Mouse (Mus musculus) kidney, postnatal 0 days (tissue): ENCODE data around the gene Aif1l. TPM values are rescaled to one million over a fixed set of nuclear protein-coding genes. Genes with fewer than 3 reads are reported as not detected.
A peak's percentile ranks its signal among the peaks of the same experiment; 100 is the strongest.
"Not testable (repeated sequence)": the region's sequence is repeated elsewhere in the genome, so short reads cannot be mapped to it uniquely, and the experiment has no call there.

Experiments
- ATAC-seq: fragments of 200-750 bp; cut with Nextera tagmentation; replicated peaks from 2 replicates; pipeline ENCODE4 v1.8.0; 2017; ENCODE audit warnings: low read depth, moderate number of reproducible peaks, moderate TSS enrichment, moderate library complexity; ENCODE audit not compliant: low FRiP score
- DNase-seq: peaks from one replicate; pipeline ENCODE4 v3.0.0-alpha.2; 2016; ENCODE audit warnings: low spot score
- H3K27ac ChIP-seq: fragments of 300-500 bp; sonication (generic); 2 replicates; pipeline ENCODE4 v1.5.1; 2014; ENCODE audit warnings: mild to moderate bottlenecking
- H3K27me3 ChIP-seq: fragments of 300-500 bp; sonication (generic); 2 replicates; pipeline ENCODE4 v1.6.1; 2014; ENCODE audit warnings: low read length, mixed read lengths; ENCODE audit not compliant: insufficient read depth
- H3K36me3 ChIP-seq: fragments of 300-500 bp; sonication (generic); 2 replicates; pipeline ENCODE4 v1.6.1; 2014; ENCODE audit warnings: low read length, mixed read lengths; ENCODE audit not compliant: insufficient read depth
- H3K4me1 ChIP-seq: fragments of 300-500 bp; sonication (generic); replicated peaks from 2 replicates; pipeline ENCODE4 v1.6.1; 2014; ENCODE audit warnings: antibody characterized with exemption, low read length, mixed read lengths; ENCODE audit not compliant: insufficient read depth
- H3K4me2 ChIP-seq: fragments of 300-500 bp; sonication (generic); 2 replicates; pipeline ENCODE4 v1.6.1; 2014; ENCODE audit warnings: mild to moderate bottlenecking, low read length, moderate library complexity, mixed read lengths
- H3K4me3 ChIP-seq: fragments of 300-500 bp; sonication (generic); replicated peaks from 2 replicates; pipeline ENCODE4 v1.5.1; 2014; ENCODE audit warnings: low read depth, low read length
- H3K9ac ChIP-seq: fragments of 300-500 bp; sonication (generic); 2 replicates; pipeline ENCODE4 v1.6.1; 2014; ENCODE audit warnings: low read depth, low read length
- H3K9me3 ChIP-seq: fragments of 300-500 bp; sonication (generic); replicated peaks from 2 replicates; pipeline ENCODE4 v1.6.1; 2016; ENCODE audit warnings: low read length, inconsistent platforms, mixed read lengths
- CTCF ChIP-seq: IDR thresholded peaks from 2 replicates; pipeline ENCODE4 v1.5.1; 2016; ENCODE audit warnings: antibody characterized with exemption, low read depth, mild to moderate bottlenecking, moderate library complexity
- WGBS: fragments of 180-500 bp; shearing (Covaris S2); extraction: QIAGEN DNeasy Blood & Tissue Kit; methylation state at CpG from one replicate; pipeline ENCODE4 v1.1.7; 2014; 5-methylcytosine and 5-hydroxymethylcytosine counted together
- polyA plus RNA-seq: library from polyadenylated mRNA; unstranded; fragments of >200 nt; fragmentation: Nextera tagmentation; extraction: Ambion mirVana; gene quantifications from 2 replicates; pipeline ENCODE4 v1.2.1, GENCODE M21; 2015

Aif1l gene
- polyA plus RNA-seq, 1 experiment from 2014 or later, result 129 TPM

DNA sequence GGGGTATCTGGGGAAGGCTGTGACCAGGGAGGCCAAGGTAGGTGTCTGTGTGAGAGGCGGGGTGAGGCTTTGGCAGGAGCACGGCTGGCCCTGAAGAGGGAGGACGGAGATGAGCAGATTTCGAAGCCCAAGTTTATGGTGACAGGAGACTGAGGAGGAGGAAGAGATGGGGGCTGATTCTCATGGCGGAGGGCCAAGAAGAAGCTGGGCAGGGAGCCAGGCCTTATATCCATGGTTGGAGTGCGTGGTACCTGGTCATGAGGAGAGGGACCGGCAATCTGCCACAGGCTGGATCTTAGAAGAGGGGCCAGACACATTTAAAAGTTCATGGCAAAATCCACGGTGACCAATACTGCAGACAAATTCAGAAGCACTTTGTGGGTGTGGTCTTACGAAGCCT lies 43.5 kb upstream of the Aif1l start:
- H3K4me1 ChIP-seq, result no peaks in the 10 kb centered on the region
- H3K4me2 ChIP-seq, result no peak overlapping the region
- H3K27me3 ChIP-seq, result no peaks in the 10 kb centered on the region
- no peak overlapping the region for H3K9ac ChIP-seq
- WGBS, result 60% methylated on average over 9 of the region's 9 CpGs
- ATAC-seq (no peak), DNase-seq (no peak)
- no peak overlapping the region for H3K27ac ChIP-seq
- no peaks in the 10 kb centered on the region for H3K36me3 ChIP-seq
- no peaks in the 10 kb centered on the region for H3K9me3 ChIP-seq
- no peak overlapping the region for H3K4me3 ChIP-seq
- no peak for TF ChIP-seq CTCF

- no peaks in the 10 kb centered on the region for H3K27me3 ChIP-seq
- DNase-seq, result no peak
- no peak overlapping the region for H3K4me2 ChIP-seq
- no peak overlapping the region for H3K4me3 ChIP-seq
- peak; percentile 81 for TF ChIP-seq CTCF
- no peaks in the 10 kb centered on the region for H3K4me1 ChIP-seq
- no peaks in the 10 kb centered on the region for H3K36me3 ChIP-seq
- H3K9me3 ChIP-seq, result no peaks in the 10 kb centered on the region
- ATAC-seq, result no peak
- no peak overlapping the region for H3K9ac ChIP-seq
- 78% methylated on average over 4 of the region's 4 CpGs for WGBS
- no peak overlapping the region for H3K27ac ChIP-seq
Observed at GRCm38 (mm10) chr2:31912575-31912974, 37.4 kb upstream of the Aif1l start.

GRCm38 (mm10) chr2:31914213-31914612 lies 35.7 kb upstream of the Aif1l start:
- ATAC-seq, DNase-seq, H3K9me3 ChIP-seq, H3K4me1 ChIP-seq, H3K4me3 ChIP-seq, H3K27ac ChIP-seq, H3K4me2 ChIP-seq, H3K36me3 ChIP-seq, H3K9ac ChIP-seq, H3K27me3 ChIP-seq: not testable (repeated sequence)
- TF ChIP-seq CTCF, result peak; percentile 57

- Histone ChIP-seq H3K9ac (no peak overlapping the region), H3K4me3 (no peak overlapping the region), H3K4me1 (no peaks in the 10 kb centered on the region), H3K9me3 (no peaks in the 10 kb centered on the region), H3K36me3 (no peaks in the 10 kb centered on the region), H3K4me2 (no peak overlapping the region), H3K27me3 (no peaks in the 10 kb centered on the region), H3K27ac (no peak overlapping the region)
- 25% methylated on average over 4 of the region's 4 CpGs for WGBS
- DNase-seq (peak; percentile 83), ATAC-seq (no peak)
- peak; percentile 93 for TF ChIP-seq CTCF
Observed at GRCm38 (mm10) chr2:31915112-31915511, 34.8 kb upstream of the Aif1l start.

- H3K4me1 ChIP-seq, result no peaks in the 10 kb centered on the region
- peak; percentile 45 for DNase-seq
- no peak overlapping the region for H3K4me2 ChIP-seq
- no peak overlapping the region for H3K4me3 ChIP-seq
- no peaks in the 10 kb centered on the region for H3K27me3 ChIP-seq
- no peaks in the 10 kb centered on the region for H3K36me3 ChIP-seq
- no peak overlapping the region for H3K9ac ChIP-seq
- H3K9me3 ChIP-seq, result no peaks in the 10 kb centered on the region
- no peak overlapping the region for H3K27ac ChIP-seq
- WGBS, result 21% methylated on average over 4 of the region's 4 CpGs
- TF ChIP-seq CTCF, result peak; percentile 80
- ATAC-seq, result 0 out of 2 replicates have a peak, but pooled peaks have one; percentile 23
Observed at GRCm38 (mm10) chr2:31917636-31918035, 32.3 kb upstream of the Aif1l start.

GRCm38 (mm10) chr2:31923645-31924044 lies 26.3 kb upstream of the Aif1l start:
- no peak overlapping the region for H3K4me2 ChIP-seq
- no peak overlapping the region for H3K4me3 ChIP-seq
- H3K27me3 ChIP-seq, result no peaks in the 10 kb centered on the region
- H3K27ac ChIP-seq, result no peak overlapping the region
- WGBS, result 72% methylated on average over 4 of the region's 4 CpGs
- H3K9ac ChIP-seq, result no peak overlapping the region
- no peak for TF ChIP-seq CTCF
- no peaks in the 10 kb centered on the region for H3K9me3 ChIP-seq
- H3K4me1 ChIP-seq, result no peaks in the 10 kb centered on the region
- H3K36me3 ChIP-seq, result no peaks in the 10 kb centered on the region
- ATAC-seq, result no peak
- DNase-seq, result no peak

DNA sequence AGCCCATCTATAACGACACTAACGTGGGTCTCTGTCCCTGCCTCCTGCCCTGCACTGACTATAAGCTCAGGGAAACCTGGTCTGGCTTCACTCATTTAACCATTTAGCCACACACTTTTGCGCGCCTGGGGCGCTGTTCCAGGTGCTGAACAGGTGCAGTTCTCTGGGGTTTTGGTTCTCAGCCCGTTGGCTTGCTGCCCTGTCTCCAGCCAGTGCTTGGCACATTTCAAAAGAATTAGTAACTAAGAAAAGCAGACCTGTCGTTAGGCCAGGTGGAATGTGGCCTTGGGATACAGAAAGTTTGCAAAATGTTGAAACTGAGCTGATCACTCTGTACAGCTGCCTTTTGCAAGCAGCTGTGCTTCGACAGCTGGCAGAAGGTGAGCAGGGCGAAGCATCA lies 25.1 kb upstream of the Aif1l start:
- H3K9ac ChIP-seq, result no peak overlapping the region
- ATAC-seq, result no peak
- no peaks in the 10 kb centered on the region for H3K36me3 ChIP-seq
- WGBS, result 24% methylated on average over 9 of the region's 9 CpGs
- no peak overlapping the region for H3K4me2 ChIP-seq
- peak; percentile 25 for DNase-seq
- H3K4me1 ChIP-seq, result no peaks in the 10 kb centered on the region
- H3K27me3 ChIP-seq, result no peaks in the 10 kb centered on the region
- H3K9me3 ChIP-seq, result no peaks in the 10 kb centered on the region
- no peak overlapping the region for H3K27ac ChIP-seq
- no peak overlapping the region for H3K4me3 ChIP-seq
- TF ChIP-seq CTCF, result peak; percentile 16; the same call in 1 of the 2 replicates
